Mouse (Mus musculus): Measurements from ENCODE around the gene Gcnt4. TPM values are rescaled to one million over a fixed set of nuclear protein-coding genes. Genes with fewer than 3 reads are reported as not detected.
A peak's percentile ranks its signal among the peaks of the same experiment; 100 is the strongest.

The Gcnt4 gene
- polyA plus RNA-seq, 1 experiment from 2014 or later = 0.14 TPM

DNA sequence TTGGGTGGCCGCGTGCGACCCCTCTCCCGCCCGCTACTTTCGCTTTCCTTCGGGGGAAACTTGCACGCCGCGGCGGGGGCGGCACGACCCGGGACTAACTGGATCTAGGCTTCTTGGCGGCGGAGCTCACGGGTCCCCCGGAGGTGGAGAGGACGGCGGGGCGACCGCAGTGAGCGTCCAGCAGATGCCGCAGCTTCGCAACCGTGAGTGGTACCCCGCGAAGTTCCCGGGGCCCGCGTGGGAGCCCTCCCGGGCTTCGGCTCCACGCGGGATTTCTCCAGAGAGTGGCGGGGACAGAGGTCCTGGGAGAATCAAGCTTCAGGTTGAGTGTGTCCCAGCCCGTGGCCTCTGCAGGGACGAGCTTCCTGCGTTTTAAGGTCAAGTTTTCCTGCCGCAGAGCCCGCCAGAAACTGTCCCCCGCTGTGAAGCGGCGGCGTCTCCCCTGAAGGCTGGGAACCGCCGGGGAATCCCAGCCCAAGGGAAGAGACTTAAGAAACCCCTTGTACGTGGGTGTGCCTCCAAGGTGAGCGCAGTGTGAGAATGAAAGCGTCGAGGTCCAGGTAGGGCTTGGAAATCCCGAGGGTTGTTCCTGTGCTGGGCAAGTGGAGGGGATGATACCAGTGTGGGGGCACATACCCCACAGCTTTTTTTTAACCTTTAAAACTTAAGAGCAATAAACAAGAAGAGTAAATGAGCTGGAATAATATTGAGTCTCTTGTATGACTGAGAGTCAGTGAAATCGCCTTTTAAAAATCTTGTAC lies 676 bp downstream of the Gcnt4 start:
- H3K4me2 ChIP-seq (ENCODE audit: low read length) = peak overlapping the region; percentile 100
- peaks cover 16% of the 10 kb centered on the region for H3K27me3 ChIP-seq (replicated peaks; ENCODE audit: control insufficient read depth, insufficient read depth, low read length)
- peak overlapping the region; percentile 72 for H3K4me3 ChIP-seq (ENCODE audit: low read length)
- ATAC-seq = peak; percentile 35; the same call in 1 of the 2 replicates
- H3K36me3 ChIP-seq (ENCODE audit: control insufficient read depth, insufficient read depth, low read length) = no peaks in the 10 kb centered on the region
- H3K9me3 ChIP-seq (ENCODE audit: control insufficient read depth, low read length) = no peaks in the 10 kb centered on the region
- under 1% methylated on average over 47 of the region's 53 CpGs for WGBS
- peak overlapping the region; percentile 71 for H3K9ac ChIP-seq (ENCODE audit: low read depth, low read length)
- H3K4me1 ChIP-seq (ENCODE audit: control insufficient read depth, insufficient read depth, low read depth, low read length) = peaks cover 12% of the 10 kb centered on the region
- no peak overlapping the region for H3K27ac ChIP-seq (ENCODE audit: low read depth, low read length)

DNA sequence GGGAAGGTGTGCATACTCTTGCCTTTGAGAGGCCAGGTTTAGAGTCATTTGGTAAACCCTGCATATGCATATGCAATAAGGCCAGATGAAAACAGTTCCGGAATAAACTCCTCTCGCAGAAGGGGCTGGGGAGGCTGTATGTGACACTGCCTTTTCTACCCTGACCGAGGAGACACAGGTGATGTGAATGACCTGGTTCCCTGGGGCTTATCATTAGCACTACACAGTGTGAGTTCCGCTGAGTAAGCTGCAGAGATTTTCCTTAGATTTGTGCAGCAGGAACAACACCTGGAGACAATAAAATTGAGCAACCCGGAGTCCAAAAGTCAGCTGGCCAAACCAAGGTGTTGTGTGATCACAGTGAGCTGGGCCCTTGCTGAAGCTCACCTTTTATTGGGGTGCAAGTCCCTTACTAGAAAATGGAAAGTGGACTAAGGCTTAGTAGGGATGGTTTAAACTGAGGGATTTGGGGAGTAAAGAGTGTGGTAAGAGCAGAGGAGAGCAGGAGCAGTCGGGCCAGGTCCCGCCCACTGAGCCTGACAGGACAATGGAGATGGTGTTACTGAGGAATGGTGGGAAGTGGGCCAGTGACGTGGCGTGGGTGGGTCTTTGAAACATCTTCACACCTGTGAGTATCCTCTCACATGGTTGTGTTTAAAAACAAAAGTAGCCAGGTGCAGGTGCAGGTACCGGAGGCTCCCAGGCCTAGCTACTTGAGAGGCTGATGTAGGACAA lies 1.7 kb downstream of the Gcnt4 start:
- no peak overlapping the region for H3K27ac ChIP-seq (ENCODE audit: low read depth, low read length)
- H3K4me3 ChIP-seq (ENCODE audit: low read length) = no peak overlapping the region
- H3K4me1 ChIP-seq (ENCODE audit: control insufficient read depth, insufficient read depth, low read depth, low read length) = peaks cover 12% of the 10 kb centered on the region
- no peak overlapping the region for H3K9ac ChIP-seq (ENCODE audit: low read depth, low read length)
- H3K4me2 ChIP-seq (ENCODE audit: low read length) = no peak overlapping the region
- no peaks in the 10 kb centered on the region for H3K9me3 ChIP-seq (ENCODE audit: control insufficient read depth, low read length)
- 47% methylated on average over 10 of the region's 10 CpGs for whole genome bisulfite sequencing
- peaks cover 16% of the 10 kb centered on the region for H3K27me3 ChIP-seq (replicated peaks; ENCODE audit: control insufficient read depth, insufficient read depth, low read length)
- ATAC-seq = no peak
- H3K36me3 ChIP-seq (ENCODE audit: control insufficient read depth, insufficient read depth, low read length) = no peaks in the 10 kb centered on the region

DNA sequence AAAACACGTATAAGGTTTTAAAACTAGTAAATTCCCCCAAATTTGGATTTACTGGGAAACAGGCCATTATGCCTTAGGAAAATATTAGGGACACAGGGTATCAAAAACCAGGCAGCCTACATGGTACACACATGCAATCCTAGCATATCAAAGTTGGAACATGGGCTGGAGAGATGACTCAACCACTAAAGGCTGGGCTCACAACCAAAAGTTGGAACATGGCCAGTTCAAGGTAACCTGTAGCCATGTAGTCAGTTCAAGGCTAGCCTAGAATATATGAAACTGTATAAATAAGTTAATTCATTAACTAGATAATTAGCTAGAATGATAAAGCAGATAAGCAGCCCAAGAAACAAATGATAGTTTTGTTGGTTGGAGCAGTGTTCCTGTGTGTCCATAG lies 3.3 kb downstream of the Gcnt4 start:
- 90% methylated on average over 1 of the region's 1 CpGs for WGBS
- H3K9me3 ChIP-seq (ENCODE audit: control insufficient read depth, low read length) = no peaks in the 10 kb centered on the region
- no peak overlapping the region for H3K4me2 ChIP-seq (ENCODE audit: low read length)
- no peak overlapping the region for H3K4me3 ChIP-seq (ENCODE audit: low read length)
- H3K9ac ChIP-seq (ENCODE audit: low read depth, low read length) = no peak overlapping the region
- H3K27me3 ChIP-seq (replicated peaks; ENCODE audit: control insufficient read depth, insufficient read depth, low read length) = peaks cover 16% of the 10 kb centered on the region
- H3K4me1 ChIP-seq (ENCODE audit: control insufficient read depth, insufficient read depth, low read depth, low read length) = peaks cover 12% of the 10 kb centered on the region
- H3K36me3 ChIP-seq (ENCODE audit: control insufficient read depth, insufficient read depth, low read length) = no peaks in the 10 kb centered on the region
- no peak overlapping the region for H3K27ac ChIP-seq (ENCODE audit: low read depth, low read length)
- ATAC-seq = no peak

DNA sequence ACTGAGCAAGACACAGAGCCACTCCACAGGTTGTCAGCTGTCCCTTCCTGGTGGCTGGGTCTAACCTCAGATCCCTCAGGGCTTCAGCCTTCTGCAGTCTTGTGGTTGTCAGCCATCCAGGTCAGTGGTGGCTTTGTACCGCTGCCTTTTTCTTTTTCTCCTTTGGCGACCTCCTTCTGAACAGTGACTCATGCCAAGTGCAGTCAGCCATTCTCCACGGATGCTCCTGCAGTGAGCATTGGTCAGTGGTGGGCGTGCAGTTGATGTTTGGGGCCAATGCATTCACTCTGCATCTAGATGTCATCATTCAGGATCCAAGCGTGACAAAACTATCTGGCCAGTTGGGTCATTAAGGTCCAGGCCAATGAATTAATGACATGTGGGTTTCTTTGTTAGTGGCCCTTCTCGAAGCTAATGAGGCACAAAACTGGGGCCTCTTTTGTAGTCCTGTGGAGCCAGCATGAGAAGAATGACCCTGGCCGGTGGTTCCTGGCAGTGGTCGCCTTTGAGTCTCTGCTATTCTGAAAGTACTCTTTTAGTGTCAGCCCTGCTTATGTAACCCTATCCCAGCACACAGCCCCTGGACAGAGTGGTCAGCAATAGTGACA lies 4.0 kb downstream of the Gcnt4 start:
- ATAC-seq = peak; percentile 57
- Histone ChIP-seq H3K27me3 (replicated peaks; ENCODE audit: control insufficient read depth, insufficient read depth, low read length) (peaks cover 16% of the 10 kb centered on the region), H3K4me2 (ENCODE audit: low read length) (no peak overlapping the region), H3K4me3 (ENCODE audit: low read length) (no peak overlapping the region), H3K9ac (ENCODE audit: low read depth, low read length) (no peak overlapping the region), H3K9me3 (ENCODE audit: control insufficient read depth, low read length) (no peaks in the 10 kb centered on the region), H3K4me1 (ENCODE audit: control insufficient read depth, insufficient read depth, low read depth, low read length) (peaks cover 12% of the 10 kb centered on the region), H3K27ac (ENCODE audit: low read depth, low read length) (no peak overlapping the region), H3K36me3 (ENCODE audit: control insufficient read depth, insufficient read depth, low read length) (no peaks in the 10 kb centered on the region)
- 17% methylated on average over 8 of the region's 8 CpGs for WGBS

DNA sequence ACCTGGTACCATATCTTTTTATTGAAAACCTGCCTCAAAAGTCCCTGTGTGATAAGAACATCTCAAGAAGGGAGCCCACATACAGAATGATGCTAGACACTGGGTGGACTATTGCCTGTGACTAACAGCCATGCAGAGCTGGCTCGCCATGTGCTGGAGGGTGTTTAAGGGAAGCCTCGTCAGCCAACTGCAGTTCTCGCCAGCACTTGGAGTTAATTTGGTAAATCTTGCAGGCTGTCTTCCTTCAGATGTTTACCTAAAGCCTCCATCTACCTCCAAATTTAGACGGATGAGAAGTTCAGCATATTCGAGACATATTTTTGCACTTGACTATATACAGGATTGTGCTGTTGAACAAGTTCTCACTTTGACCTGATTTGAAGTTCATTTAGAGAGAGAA lies 8.3 kb downstream of the Gcnt4 start:
- no peak for ATAC-seq
- no peak overlapping the region for H3K9ac ChIP-seq (ENCODE audit: low read depth, low read length)
- 86% methylated on average over 5 of the region's 5 CpGs for WGBS
- no peak overlapping the region for H3K4me3 ChIP-seq (ENCODE audit: low read length)
- no peaks in the 10 kb centered on the region for H3K36me3 ChIP-seq (ENCODE audit: control insufficient read depth, insufficient read depth, low read length)
- no peak overlapping the region for H3K27ac ChIP-seq (ENCODE audit: low read depth, low read length)
- no peaks in the 10 kb centered on the region for H3K4me1 ChIP-seq (ENCODE audit: control insufficient read depth, insufficient read depth, low read depth, low read length)
- no peak overlapping the region for H3K4me2 ChIP-seq (ENCODE audit: low read length)
- H3K9me3 ChIP-seq (ENCODE audit: control insufficient read depth, low read length) = no peaks in the 10 kb centered on the region
- no peaks in the 10 kb centered on the region for H3K27me3 ChIP-seq (replicated peaks; ENCODE audit: control insufficient read depth, insufficient read depth, low read length)

DNA sequence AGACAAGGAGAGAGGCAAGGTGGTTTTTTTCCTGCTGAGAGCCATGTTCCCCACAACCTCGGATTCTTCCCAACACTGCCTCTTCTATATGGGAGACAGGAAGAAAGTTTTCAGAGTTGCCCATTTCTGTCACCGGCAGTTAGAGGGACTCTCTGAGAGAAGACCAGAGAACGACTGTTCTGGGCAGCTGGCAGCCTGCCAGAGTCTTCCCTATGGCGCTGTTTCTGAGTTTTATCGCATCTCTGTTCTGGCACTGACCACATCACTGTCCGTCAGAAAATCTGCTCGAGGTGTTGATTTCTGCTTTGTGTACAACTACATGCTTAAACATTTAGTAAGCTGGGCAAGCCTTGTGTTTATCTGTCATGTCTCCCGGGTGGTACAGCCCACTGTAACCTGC lies 8.9 kb downstream of the Gcnt4 start:
- no peaks in the 10 kb centered on the region for H3K9me3 ChIP-seq (ENCODE audit: control insufficient read depth, low read length)
- 57% methylated on average over 8 of the region's 8 CpGs for WGBS
- no peaks in the 10 kb centered on the region for H3K4me1 ChIP-seq (ENCODE audit: control insufficient read depth, insufficient read depth, low read depth, low read length)
- H3K36me3 ChIP-seq (ENCODE audit: control insufficient read depth, insufficient read depth, low read length) = no peaks in the 10 kb centered on the region
- H3K27me3 ChIP-seq (replicated peaks; ENCODE audit: control insufficient read depth, insufficient read depth, low read length) = no peaks in the 10 kb centered on the region
- ATAC-seq = no peak
- H3K27ac ChIP-seq (ENCODE audit: low read depth, low read length) = no peak overlapping the region
- H3K4me2 ChIP-seq (ENCODE audit: low read length) = peak overlapping the region; percentile 5; the same call in 1 of the 2 replicates
- no peak overlapping the region for H3K4me3 ChIP-seq (ENCODE audit: low read length)
- H3K9ac ChIP-seq (ENCODE audit: low read depth, low read length) = no peak overlapping the region

DNA sequence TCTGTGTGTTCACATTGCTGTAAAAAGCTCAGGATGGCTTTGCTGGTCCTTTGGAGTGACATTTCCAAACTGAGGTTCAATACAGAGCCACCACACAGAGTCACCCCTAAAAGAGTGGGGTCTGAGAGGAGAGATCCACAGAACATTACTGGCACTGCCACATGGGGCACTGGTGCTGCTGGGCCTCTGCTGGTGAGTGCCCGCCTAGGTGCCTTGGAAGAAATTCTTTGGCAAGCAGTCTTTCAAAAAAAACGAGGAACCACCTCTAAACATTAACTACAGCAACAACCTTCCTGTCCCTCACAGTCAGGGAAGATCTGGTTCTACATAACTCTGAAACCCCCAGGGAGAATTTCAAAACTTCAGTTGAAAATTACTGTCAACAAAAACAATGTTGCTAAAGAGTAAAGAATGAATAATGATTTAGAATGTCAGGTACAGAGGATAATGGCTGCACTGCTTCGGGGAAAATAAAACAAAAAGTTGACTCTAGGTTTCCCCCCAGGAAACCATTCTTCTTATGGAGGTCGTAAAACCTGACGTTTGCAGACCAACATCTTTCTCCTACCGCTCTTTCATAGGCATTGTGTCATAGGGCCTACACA lies 11.8 kb downstream of the Gcnt4 start:
- Histone ChIP-seq H3K27ac (ENCODE audit: low read depth, low read length) (no peak overlapping the region), H3K36me3 (ENCODE audit: control insufficient read depth, insufficient read depth, low read length) (no peaks in the 10 kb centered on the region), H3K27me3 (replicated peaks; ENCODE audit: control insufficient read depth, insufficient read depth, low read length) (no peaks in the 10 kb centered on the region), H3K4me3 (ENCODE audit: low read length) (no peak overlapping the region), H3K9me3 (ENCODE audit: control insufficient read depth, low read length) (no peaks in the 10 kb centered on the region), H3K4me1 (ENCODE audit: control insufficient read depth, insufficient read depth, low read depth, low read length) (no peaks in the 10 kb centered on the region), H3K9ac (ENCODE audit: low read depth, low read length) (no peak overlapping the region), H3K4me2 (ENCODE audit: low read length) (no peak overlapping the region)
- WGBS = 57% methylated on average over 6 of the region's 6 CpGs
- no peak for ATAC-seq

DNA sequence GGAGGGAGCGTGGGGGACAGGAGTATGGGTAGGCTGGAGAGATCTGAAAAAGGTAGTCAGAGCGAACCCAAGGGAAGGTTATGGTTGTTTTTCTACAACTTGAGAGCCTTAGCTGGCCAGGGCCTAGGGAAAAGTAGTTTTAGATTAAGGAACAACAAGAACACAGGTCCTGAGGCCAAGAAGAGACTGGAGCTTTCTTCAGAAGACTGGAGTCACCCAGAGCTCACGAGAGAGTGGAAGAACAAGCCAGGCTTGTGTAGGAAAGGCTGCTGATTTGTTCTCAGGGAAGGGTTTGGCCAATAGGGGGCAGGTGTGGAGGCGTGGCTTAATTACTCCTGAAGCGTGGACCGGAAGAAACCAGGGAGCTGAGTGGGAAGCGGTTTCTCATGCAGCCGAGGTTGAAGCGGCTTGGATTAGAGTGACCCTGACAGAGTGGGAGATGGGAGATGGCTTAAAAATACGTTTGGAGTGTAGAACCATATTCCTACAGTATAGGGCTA lies 12.6 kb downstream of the Gcnt4 start:
- 69% methylated on average over 10 of the region's 10 CpGs for WGBS
- H3K4me2 ChIP-seq (ENCODE audit: low read length) = no peak overlapping the region
- no peaks in the 10 kb centered on the region for H3K4me1 ChIP-seq (ENCODE audit: control insufficient read depth, insufficient read depth, low read depth, low read length)

DNA sequence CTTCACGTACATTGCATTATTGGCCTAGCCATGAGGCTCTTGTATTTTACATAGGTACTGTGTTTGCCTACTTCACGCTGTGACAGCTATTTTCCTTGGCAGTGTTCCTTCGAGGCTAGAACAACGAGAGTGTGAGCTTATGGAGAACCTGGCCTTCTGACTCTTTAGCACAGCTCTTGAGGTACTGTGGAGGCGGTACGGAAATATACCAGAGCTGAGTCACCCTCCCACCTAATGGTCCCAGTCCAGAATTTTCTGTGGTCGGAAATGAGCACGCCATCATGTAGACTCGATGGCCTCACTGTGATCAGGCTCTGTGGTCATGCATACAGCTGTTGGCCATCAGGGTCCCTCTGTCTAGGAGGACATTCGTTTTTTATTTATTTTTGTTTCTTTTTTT lies 15.2 kb downstream of the Gcnt4 start:
- no peak overlapping the region for H3K4me2 ChIP-seq (ENCODE audit: low read length)
- H3K9ac ChIP-seq (ENCODE audit: low read depth, low read length) = no peak overlapping the region
- no peak for ATAC-seq
- no peaks in the 10 kb centered on the region for H3K36me3 ChIP-seq (ENCODE audit: control insufficient read depth, insufficient read depth, low read length)
- no peaks in the 10 kb centered on the region for H3K9me3 ChIP-seq (ENCODE audit: control insufficient read depth, low read length)
- H3K27ac ChIP-seq (ENCODE audit: low read depth, low read length) = no peak overlapping the region
- no peaks in the 10 kb centered on the region; the same call in 1 of the 2 replicates for H3K4me1 ChIP-seq (ENCODE audit: control insufficient read depth, insufficient read depth, low read depth, low read length)
- no peaks in the 10 kb centered on the region for H3K27me3 ChIP-seq (replicated peaks; ENCODE audit: control insufficient read depth, insufficient read depth, low read length)
- 82% methylated on average over 10 of the region's 10 CpGs for WGBS
- H3K4me3 ChIP-seq (ENCODE audit: low read length) = no peak overlapping the region

More for the DNA sequence above, 12.6 kb downstream of the Gcnt4 start:
- H3K27ac ChIP-seq (ENCODE audit: low read depth, low read length) = no peak overlapping the region
- no peaks in the 10 kb centered on the region for H3K27me3 ChIP-seq (replicated peaks; ENCODE audit: control insufficient read depth, insufficient read depth, low read length)
- no peak for ATAC-seq
- H3K9ac ChIP-seq (ENCODE audit: low read depth, low read length) = no peak overlapping the region
- H3K9me3 ChIP-seq (ENCODE audit: control insufficient read depth, low read length) = no peaks in the 10 kb centered on the region
- H3K4me3 ChIP-seq (ENCODE audit: low read length) = no peak overlapping the region
- no peaks in the 10 kb centered on the region for H3K36me3 ChIP-seq (ENCODE audit: control insufficient read depth, insufficient read depth, low read length)

Data from hindbrain, embryonic 16.5 days (tissue).